Mouse (Mus musculus) E14TG2a.4 (cell line): ENCODE measurements around the gene Gadd45b.

Experiments used
- CTCF ChIP-seq: conservative IDR thresholded peaks from 2 replicates; pipeline ENCODE4 v1.5.1; 2014; ENCODE audit warnings: low read length
- NANOG ChIP-seq: IDR thresholded peaks from 2 replicates; pipeline ENCODE4 v1.6.1; 2014; ENCODE audit warnings: borderline replicate concordance, low read length, mixed read lengths
- POU5F1 ChIP-seq: IDR thresholded peaks from 2 replicates; pipeline ENCODE4 v1.6.1; 2014; ENCODE audit warnings: low read length, borderline replicate concordance

DNA sequence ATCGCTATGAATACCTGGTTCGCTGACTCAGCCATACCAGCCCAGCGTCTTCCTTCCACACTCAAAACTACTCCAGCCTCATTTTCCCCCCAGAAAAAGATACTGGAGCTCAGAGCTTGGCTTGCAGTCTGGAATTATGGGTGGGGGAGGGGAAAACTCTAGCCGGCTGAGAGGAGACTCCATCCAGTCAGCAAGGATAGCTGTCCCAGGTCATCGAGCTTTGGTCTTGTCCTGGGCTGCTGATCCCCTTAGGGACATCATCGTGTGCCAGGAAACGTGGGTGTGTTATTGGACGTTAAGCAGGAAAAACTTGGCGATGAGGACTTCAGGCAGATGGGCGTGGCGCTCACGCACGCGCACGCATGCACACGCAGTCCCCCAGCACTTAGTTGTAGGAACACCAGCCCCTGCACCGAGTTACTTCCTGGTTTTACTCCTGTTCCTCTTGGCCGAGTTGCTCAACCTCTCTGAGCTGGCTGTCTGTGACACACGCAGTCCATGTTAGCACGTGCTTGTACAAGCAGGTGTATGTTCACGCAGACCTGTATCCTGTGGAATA is 3.6 kb downstream of the Gadd45b start:
- TF ChIP-seq CTCF (no peak), POU5F1 (no peak), NANOG (no peak)
